ENCODE assay signal across 37 mouse cellular contexts in genomic region chr11:96087981-96088380, GRCm38 (mm10). TPM values are rescaled to one million over a fixed set of nuclear protein-coding genes. Genes with fewer than 3 reads are reported as not detected.
"Had no signal": no experiment of that assay in that cellular context is flagged by ENCODE, and none has a peak within 500 bp of the region (broad histone marks: within the 10 kb centered on the region; RNA-seq: fewer than 3 reads in every experiment).

No protein-coding gene starts in this region.

- H3K27me3 ChIP-seq: heart, embryonic 15.5 days; hindbrain, embryonic 15.5 days had no signal

- H3K4me3 ChIP-seq: heart, adult 2 months; heart, embryonic 13.5 days; heart, embryonic 15.5 days; hindbrain, embryonic 13.5 days; hindbrain, embryonic 15.5 days; layer of hippocampus, adult 2 months; left cerebral cortex, adult 2 months; limb, embryonic 10.5 days; limb, embryonic 12.5 days; liver, embryonic 13.5 days had no signal

- H3K27ac ChIP-seq: heart, adult 2 months; heart, embryonic 13.5 days; heart, embryonic 15.5 days; hindbrain, embryonic 13.5 days; hindbrain, embryonic 15.5 days; hindbrain, postnatal 0 days; layer of hippocampus, adult 2 months; left cerebral cortex, adult 2 months; limb, embryonic 10.5 days; limb, embryonic 12.5 days; liver, embryonic 13.5 days had no signal

- H3K9ac ChIP-seq: heart, embryonic 13.5 days; heart, embryonic 15.5 days; hindbrain, embryonic 13.5 days; hindbrain, embryonic 15.5 days; limb, embryonic 12.5 days; liver, embryonic 13.5 days had no signal

- H3K9me3 ChIP-seq: heart, embryonic 13.5 days; heart, embryonic 15.5 days; hindbrain, embryonic 15.5 days; limb, embryonic 10.5 days; liver, embryonic 13.5 days had no signal

- H3K4me2 ChIP-seq: heart, embryonic 11.5 days; heart, embryonic 13.5 days; heart, embryonic 15.5 days; hindbrain, embryonic 13.5 days; hindbrain, embryonic 15.5 days; limb, embryonic 12.5 days; liver, embryonic 11.5 days; liver, embryonic 13.5 days had no signal

- ATAC-seq: hindbrain, postnatal 0 days; intestine, embryonic 16.5 days had no signal

- DNase-seq: gastrocnemius, postnatal 14 days; gastrocnemius, postnatal 36 days; heart, adult 11 months; heart, adult 2 months; heart, postnatal 14 days; heart, postnatal 36 days; kidney, adult 11 months; kidney, adult 2 months; kidney, adult 9 months; kidney, postnatal 10 days; kidney, postnatal 25 days; kidney, postnatal 4 days; liver; liver, embryonic 13.5 days had no signal

- H3K36me3 ChIP-seq: heart, embryonic 13.5 days; heart, embryonic 15.5 days; hindbrain, embryonic 13.5 days; hindbrain, embryonic 15.5 days; limb, embryonic 10.5 days; limb, embryonic 12.5 days; liver, embryonic 13.5 days had no signal

- H3K4me1 ChIP-seq: hindbrain, embryonic 13.5 days; hindbrain, embryonic 15.5 days; limb, embryonic 10.5 days; limb, embryonic 12.5 days; liver, embryonic 13.5 days had no signal

RNA-seq across cellular contexts. Expression of gene Calcoco2, which starts 23.8 kb away (rescaled TPM):
- total RNA-seq: gastrocnemius, adult 18-20 months; gastrocnemius, adult 8-10 months; gastrocnemius, postnatal 14 days; gastrocnemius, postnatal 36 days; heart, adult 2 months; heart, postnatal 14 days; heart, postnatal 36 days; hematopoietic stem cell, adult 5-6 weeks; hindbrain, postnatal 0 days; layer of hippocampus, adult 2 months; layer of hippocampus, postnatal 10 days; layer of hippocampus, postnatal 25 days; left cerebral cortex, adult 2 months; left cerebral cortex, postnatal 14 days; left cerebral cortex, postnatal 36 days had no signal
- polyA plus RNA-seq: gonadal fat pad, adult 2 months; heart, adult 2 months; heart, embryonic 11.5 days; heart, embryonic 13.5 days; heart, embryonic 15.5 days; heart, postnatal 0 days; hindbrain, embryonic 13.5 days; kidney, adult 2 months; kidney, embryonic 16.5 days; limb, embryonic 10.5 days; limb, embryonic 12.5 days; limb, embryonic 14.5 days; liver, embryonic 11.5 days; liver, embryonic 13.5 days had no signal

RNA-seq across cellular contexts. Expression of gene Ttll6, which starts 45.6 kb away (rescaled TPM):
- total RNA-seq: gastrocnemius, adult 18-20 months; gastrocnemius, adult 8-10 months; gastrocnemius, postnatal 14 days; gastrocnemius, postnatal 36 days; heart, adult 2 months; heart, postnatal 36 days; hematopoietic stem cell, adult 5-6 weeks; left cerebral cortex, adult 2 months had no signal
- polyA plus RNA-seq: heart, embryonic 11.5 days; heart, embryonic 13.5 days; heart, postnatal 0 days; kidney, embryonic 16.5 days; limb, embryonic 10.5 days; limb, embryonic 12.5 days; liver, embryonic 11.5 days; liver, embryonic 13.5 days had no signal
